Mouse (Mus musculus): ENCODE data around the gene Max.

GRCm38 (mm10) chr12:76899261-76899975, 62.6 kb downstream of the Max start:
- TF ChIP-seq CTCF (IDR thresholded peaks at IDR 0.05; ENCODE audit: low read depth) (no peak), EP300 (IDR thresholded peaks at IDR 0.05; ENCODE audit: low read depth) (no peak)

Data from heart, postnatal 0 days (tissue).